Mouse (Mus musculus) ES-E14 (cell line): ENCODE results near the gene F5.

Experiments
- CHD2 ChIP-seq: IDR thresholded peaks from 2 replicates; pipeline ENCODE4 v1.6.1; 2014; ENCODE audit warnings: mild to moderate bottlenecking, low read depth, low read length, inconsistent platforms
- HCFC1 ChIP-seq: IDR thresholded peaks from 2 replicates; pipeline ENCODE4 v1.6.1; 2012; ENCODE audit warnings: low read length, inconsistent platforms, borderline replicate concordance; ENCODE audit not compliant: insufficient read depth
- ZC3H11A ChIP-seq: IDR thresholded peaks from 2 replicates; pipeline ENCODE4 v1.6.1; 2012; ENCODE audit warnings: low read depth, mild to moderate bottlenecking, inconsistent platforms, low read length, borderline replicate concordance
- ZNF384 ChIP-seq: IDR thresholded peaks from 2 replicates; pipeline ENCODE4 v1.6.1; 2012; ENCODE audit warnings: low read depth, low read length, inconsistent platforms

- TF ChIP-seq ZC3H11A, result no peak
- no peak for TF ChIP-seq CHD2
- TF ChIP-seq HCFC1, result no peak
- TF ChIP-seq ZNF384, result no peak
Observed at GRCm38 (mm10) chr1:164135360-164135759, 16.3 kb upstream of the F5 start.
